Mouse (Mus musculus) ES-E14 (cell line): ENCODE data around the gene Atp8a1.

Experiments used
- CHD2 ChIP-seq: IDR thresholded peaks from 2 replicates; pipeline ENCODE4 v1.6.1; 2014; ENCODE audit warnings: mild to moderate bottlenecking, low read depth, low read length, inconsistent platforms
- HCFC1 ChIP-seq: IDR thresholded peaks from 2 replicates; pipeline ENCODE4 v1.6.1; 2012; ENCODE audit warnings: low read length, inconsistent platforms, borderline replicate concordance; ENCODE audit not compliant: insufficient read depth
- MAFK ChIP-seq: IDR thresholded peaks from 2 replicates; pipeline ENCODE4 v1.6.1; 2014; ENCODE audit warnings: mild to moderate bottlenecking, low read depth, low read length, inconsistent platforms; ENCODE audit not compliant: insufficient read depth
- ZC3H11A ChIP-seq: IDR thresholded peaks from 2 replicates; pipeline ENCODE4 v1.6.1; 2012; ENCODE audit warnings: low read depth, mild to moderate bottlenecking, inconsistent platforms, low read length, borderline replicate concordance
- ZNF384 ChIP-seq: IDR thresholded peaks from 2 replicates; pipeline ENCODE4 v1.6.1; 2012; ENCODE audit warnings: low read depth, low read length, inconsistent platforms

- TF ChIP-seq CHD2: no peak
- TF ChIP-seq HCFC1: no peak
- TF ChIP-seq ZNF384: no peak
- TF ChIP-seq MAFK: no peak
- no peak for TF ChIP-seq ZC3H11A
Observed at GRCm38 (mm10) chr5:67727755-67728154, 119.5 kb downstream of the Atp8a1 start.
